Mouse (Mus musculus) layer of hippocampus, postnatal 36 days (tissue): ENCODE data around the gene Irgm1. TPM values are rescaled to one million over a fixed set of nuclear protein-coding genes. Genes with fewer than 3 reads are reported as not detected.

Experiments
- total RNA-seq, 2 experiments: library from RNA; stranded (reverse); gene quantifications; 2 replicates each; pipeline ENCODE4 v1.2.3; 2021

Irgm1 gene
- total RNA-seq, 2 experiments from 2014 or later = 3.2 to 4.3 TPM

Other genes with a start within 250 kb of the Irgm1 start
- gene Rack1, start 71.4 kb downstream of the Irgm1 start, total RNA-seq = 100 to 1,000 TPM; 241 to 254 TPM
- gene Trim41, start 54.3 kb downstream of the Irgm1 start, total RNA-seq = 10 to 100 TPM; 58.3 to 59.6 TPM
- 1 to 10 TPM; 1.6 to 2.5 TPM for gene Trim7, start 45.5 kb downstream of the Irgm1 start, total RNA-seq
- gene Gm12184, start 45.0 kb downstream of the Irgm1 start, total RNA-seq = 1 to 10 TPM in 1 of 2 experiments, under 1 TPM in 1; 0.40 to 1.3 TPM
- under 1 TPM in 1 of 2 experiments, not detected in 1; 0.23 TPM for gene Gm5431, start 30.5 kb upstream of the Irgm1 start, total RNA-seq
- gene Psme2b, start 74.5 kb upstream of the Irgm1 start, total RNA-seq = 1 to 10 TPM in 1 of 2 experiments, under 1 TPM in 1; 0.66 to 1.5 TPM
- gene Olfr56, start 107.2 kb upstream of the Irgm1 start, total RNA-seq = not detected
- under 1 TPM; 0.55 to 0.76 TPM for gene 9930111J21Rik1, start 107.7 kb upstream of the Irgm1 start, total RNA-seq
- under 1 TPM; 0.20 to 0.38 TPM for gene Gm12185, start 120.5 kb upstream of the Irgm1 start, total RNA-seq
- gene Tgtp1, start 122.5 kb upstream of the Irgm1 start, total RNA-seq = 1 to 10 TPM in 1 of 2 experiments, not detected in 1; 1.2 TPM
- gene 9930111J21Rik2, start 179.6 kb upstream of the Irgm1 start, total RNA-seq = 1 to 10 TPM; 1.2 to 1.7 TPM
- gene Tgtp2, start 192.5 kb upstream of the Irgm1 start, total RNA-seq = under 1 TPM in 1 of 2 experiments, not detected in 1; 0.87 TPM
- gene Ifi47, start 204.9 kb upstream of the Irgm1 start, total RNA-seq = 1 to 10 TPM in 1 of 2 experiments, under 1 TPM in 1; 0.97 to 1.4 TPM
- not detected for gene Olfr1396, start 243.2 kb upstream of the Irgm1 start, total RNA-seq